Comparison of ENCODE assay signal across 8 mouse cellular contexts in the genomic region with DNA sequence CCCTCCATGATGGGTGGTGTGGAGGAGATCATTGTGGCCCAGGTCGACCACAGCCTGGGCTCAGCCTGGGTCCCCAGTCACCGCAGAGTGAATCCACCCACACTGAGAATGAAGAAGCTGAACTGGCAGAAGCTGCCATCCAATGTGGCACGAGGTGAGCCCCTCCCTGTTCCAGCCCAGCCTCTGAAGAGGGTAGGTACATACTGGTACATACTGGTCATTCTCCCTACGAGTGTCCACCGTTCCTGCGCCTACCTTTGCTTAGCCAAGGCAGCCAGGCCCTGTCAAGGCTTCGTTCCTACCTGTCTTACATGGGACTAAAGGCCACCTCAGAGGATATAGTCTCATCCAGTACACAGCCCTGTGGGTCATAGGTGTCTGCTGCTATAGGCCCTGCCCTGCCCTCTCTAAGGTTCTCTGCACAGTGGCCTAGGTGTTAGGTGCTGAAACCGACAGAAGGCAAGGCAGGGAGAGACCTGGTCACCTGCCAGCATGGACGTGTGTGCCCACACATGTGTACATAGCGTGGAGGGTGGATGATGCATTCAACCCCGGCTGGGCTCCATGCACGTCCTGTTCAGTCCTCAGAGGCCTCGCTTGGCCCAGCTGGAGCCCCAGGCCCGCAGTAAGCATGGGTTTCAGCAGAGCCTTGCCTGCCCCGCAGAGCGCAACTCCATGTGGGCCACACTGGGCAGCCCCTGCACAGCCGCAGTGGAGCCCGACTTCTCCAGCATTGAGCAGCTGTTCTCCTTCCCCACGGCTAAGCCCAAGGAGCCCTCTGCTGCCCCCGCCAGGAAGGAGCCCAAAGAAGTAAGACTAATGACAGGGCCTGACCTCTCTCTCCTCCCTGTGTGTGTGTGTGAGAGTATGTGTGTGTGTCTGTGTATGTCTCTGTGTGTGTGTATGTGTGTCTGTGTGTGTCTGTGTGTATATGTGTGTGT. TPM values are rescaled to one million over a fixed set of nuclear protein-coding genes. Genes with fewer than 3 reads are reported as not detected.
DNase-seq lines count a peak whose midpoint lies in the region; ATAC-seq and TF ChIP-seq lines count a peak whose summit lies in the region.

No protein-coding gene starts in this region.

- no peaks in the 10 kb centered on the region for H3K9me3 ChIP-seq in forebrain, embryonic 16.5 days (ENCODE audit: control insufficient read depth, low read length)
- H3K9me3 ChIP-seq in limb, embryonic 11.5 days (ENCODE audit: control insufficient read depth, low read length): no peaks in the 10 kb centered on the region

- no peaks in the 10 kb centered on the region for H3K27me3 ChIP-seq in kidney, adult 2 months (replicated peaks; ENCODE audit: control insufficient read depth, insufficient read depth, low read length)
- H3K27me3 ChIP-seq in forebrain, embryonic 16.5 days (replicated peaks; ENCODE audit: control insufficient read depth, insufficient read depth, low read length): no peaks in the 10 kb centered on the region
- H3K27me3 ChIP-seq in limb, embryonic 11.5 days (ENCODE audit: control insufficient read depth, insufficient read depth, low read length): no peaks in the 10 kb centered on the region

- no peaks in the 10 kb centered on the region for H3K4me1 ChIP-seq in kidney, adult 2 months (ENCODE audit: control insufficient read depth, insufficient read depth, low read length)
- no peaks in the 10 kb centered on the region for H3K4me1 ChIP-seq in forebrain, embryonic 16.5 days (replicated peaks; ENCODE audit: control insufficient read depth, insufficient read depth, low read length)
- peaks cover 5% of the 10 kb centered on the region; the same call in 1 of the 2 replicates for H3K4me1 ChIP-seq in limb, embryonic 11.5 days (ENCODE audit: control insufficient read depth, insufficient read depth, low read length)

- no peak overlapping the region; the same call in 1 of the 2 replicates for H3K9ac ChIP-seq in forebrain, embryonic 16.5 days (replicated peaks; ENCODE audit: low read depth, low read length)
- no peak overlapping the region for H3K9ac ChIP-seq in limb, embryonic 11.5 days (ENCODE audit: low read length)

- DNase-seq in kidney, adult 2 months: no peak
- DNase-seq in kidney, adult 11 months: no peak
- peak; percentile 71 for DNase-seq in R1 (ENCODE audit: low read depth, low spot score)
- peak; percentile 62 for DNase-seq in limb, embryonic 11.5 days (ENCODE audit: low spot score)
- peak; percentile 61 for DNase-seq in mesoderm, embryonic 11.5 days (ENCODE audit: low read depth, low spot score)
- peak; percentile 33 to 43 for DNase-seq in thymus, postnatal 36 days
- DNase-seq in cerebellum, adult 8-10 months: no peak

- H3K27ac ChIP-seq in kidney, adult 2 months (ENCODE audit: insufficient read depth, low read depth, low read length): no peak overlapping the region
- H3K27ac ChIP-seq in forebrain, embryonic 16.5 days (ENCODE audit: low read length): no peak overlapping the region
- no peak overlapping the region for H3K27ac ChIP-seq in limb, embryonic 11.5 days (replicated peaks; ENCODE audit: low read depth, low read length)

- no peak for TF ChIP-seq POLR2A in kidney, adult 2 months (IDR thresholded peaks at IDR 0.05; ENCODE audit: low read depth, low read length)

- peak; percentile 61 for ATAC-seq in forebrain, embryonic 16.5 days
- peak; percentile 25; the same call in 1 of the 2 replicates for ATAC-seq in limb, embryonic 11.5 days (ENCODE audit: insufficient number of reproducible peaks, low FRiP score, low TSS enrichment, low read depth)

- TF ChIP-seq CTCF in kidney, adult 2 months (conservative IDR thresholded peaks at IDR 0.05; ENCODE audit: insufficient read depth, insufficient read length, low read depth, low read length): peak; percentile 28; the same call in 1 of the 2 replicates

- no peak overlapping the region for H3K4me2 ChIP-seq in forebrain, embryonic 16.5 days (ENCODE audit: low read length)
- H3K4me2 ChIP-seq in limb, embryonic 11.5 days (ENCODE audit: low read depth, severe bottlenecking): no peak overlapping the region

- no peak overlapping the region for H3K4me3 ChIP-seq in kidney, adult 2 months (ENCODE audit: insufficient read depth, low read depth, low read length)
- no peak overlapping the region for H3K4me3 ChIP-seq in forebrain, embryonic 16.5 days (replicated peaks; ENCODE audit: low read length)
- H3K4me3 ChIP-seq in limb, embryonic 11.5 days (ENCODE audit: low read depth, low read length): no peak overlapping the region

- WGBS in kidney, adult 2 months: 71% methylated on average over 20 of the region's 20 CpGs
- 62% methylated on average over 20 of the region's 20 CpGs for WGBS in forebrain, embryonic 16.5 days
- WGBS in limb, embryonic 11.5 days: 64% methylated on average over 20 of the region's 20 CpGs

- H3K36me3 ChIP-seq in kidney, adult 2 months (ENCODE audit: control insufficient read depth, insufficient read depth, low read length): no peaks in the 10 kb centered on the region
- no peaks in the 10 kb centered on the region for H3K36me3 ChIP-seq in forebrain, embryonic 16.5 days (ENCODE audit: control insufficient read depth, insufficient read depth)
- H3K36me3 ChIP-seq in limb, embryonic 11.5 days (ENCODE audit: control insufficient read depth, insufficient read depth, low read length): no peaks in the 10 kb centered on the region

RNA-seq across cellular contexts. Expression of a gene that starts 14.9 kb away (rescaled TPM):
- polyA plus RNA-seq in kidney, adult 2 months (2012; rRNA removed): 8.1 and 10.4 TPM in 2 replicates
- polyA plus RNA-seq in forebrain, embryonic 16.5 days (2015; fragmentation: Nextera tagmentation; extraction: Ambion mirVana): 1.8 and 2.4 TPM in 2 replicates
- 4.4 and 5.1 TPM in 2 replicates for polyA plus RNA-seq in limb, embryonic 11.5 days (2014; fragmentation: Nextera tagmentation; extraction: Ambion mirVana)

RNA-seq across cellular contexts. Expression of a gene that starts 16.4 kb away (rescaled TPM):
- polyA plus RNA-seq in kidney, adult 2 months (2012; rRNA removed): 8.9 and 9.6 TPM in 2 replicates
- polyA plus RNA-seq in forebrain, embryonic 16.5 days (2015; fragmentation: Nextera tagmentation; extraction: Ambion mirVana): 2.6 TPM in 2 replicates
- 2.2 and 2.4 TPM in 2 replicates for polyA plus RNA-seq in limb, embryonic 11.5 days (2014; fragmentation: Nextera tagmentation; extraction: Ambion mirVana)

RNA-seq across cellular contexts. Expression of a gene that starts 39.5 kb away (rescaled TPM):
- 27.7 and 27.8 TPM in 2 replicates for polyA plus RNA-seq in kidney, adult 2 months (2012; rRNA removed)
- 68.9 and 75.9 TPM in 2 replicates for polyA plus RNA-seq in forebrain, embryonic 16.5 days (2015; fragmentation: Nextera tagmentation; extraction: Ambion mirVana)
- 294 TPM in 2 replicates for polyA plus RNA-seq in limb, embryonic 11.5 days (2014; fragmentation: Nextera tagmentation; extraction: Ambion mirVana)

Comparison
In these comparisons a context has a peak if more than half of its experiments do, and no peak if none do; other contexts are left out.
1. DNase-seq: peak in R1 (single experiment), limb, embryonic 11.5 days (single experiment), mesoderm, embryonic 11.5 days (single experiment) and thymus, postnatal 36 days (2 of 2); none in kidney, adult 2 months (single experiment), kidney, adult 11 months (single experiment) and cerebellum, adult 8-10 months (single experiment).